Mouse (Mus musculus) G1E-ER4 (cell line): ENCODE data around the gene Nol9. TPM values are rescaled to one million over a fixed set of nuclear protein-coding genes. Genes with fewer than 3 reads are reported as not detected.

Source experiments
- GATA1 ChIP-seq: IDR thresholded peaks from one replicate; pipeline ENCODE4 v1.8.0; 2012; ENCODE audit warnings: low read length, inconsistent platforms
- polyA plus RNA-seq: library from polyadenylated mRNA; stranded (reverse); fragments of >175 nt; gene quantifications from 2 replicates; pipeline ENCODE4 v1.2.3, GENCODE M21; 2012

The Nol9 gene
- polyA plus RNA-seq, 1 experiment = 93.4 TPM

DNA sequence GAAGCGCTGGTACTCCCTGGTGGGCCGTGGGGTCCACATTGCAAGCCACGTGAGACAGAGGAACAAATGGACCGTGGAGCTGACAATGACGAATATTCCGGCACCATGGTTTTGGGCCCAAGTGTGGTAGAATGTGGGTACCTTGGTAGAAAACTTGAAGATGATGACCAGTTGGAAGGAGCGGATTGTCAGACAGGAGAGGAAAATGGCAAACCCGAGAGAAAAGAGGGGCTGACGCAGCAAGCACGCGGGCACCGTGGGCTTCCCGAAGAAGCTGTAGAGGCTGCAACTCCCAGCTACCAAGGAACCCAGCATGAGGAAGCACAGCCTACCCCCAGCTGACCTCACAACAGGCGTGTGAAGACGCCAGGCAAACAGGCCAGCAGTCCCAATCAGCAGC, 10.7 kb upstream of the Nol9 start:
- TF ChIP-seq GATA1 = no peak

GRCm38 (mm10) chr4:152029087-152029486, 10.0 kb upstream of the Nol9 start:
- TF ChIP-seq GATA1 = no peak

GRCm38 (mm10) chr4:152029997-152030396, 9.1 kb upstream of the Nol9 start:
- no peak for TF ChIP-seq GATA1

DNA sequence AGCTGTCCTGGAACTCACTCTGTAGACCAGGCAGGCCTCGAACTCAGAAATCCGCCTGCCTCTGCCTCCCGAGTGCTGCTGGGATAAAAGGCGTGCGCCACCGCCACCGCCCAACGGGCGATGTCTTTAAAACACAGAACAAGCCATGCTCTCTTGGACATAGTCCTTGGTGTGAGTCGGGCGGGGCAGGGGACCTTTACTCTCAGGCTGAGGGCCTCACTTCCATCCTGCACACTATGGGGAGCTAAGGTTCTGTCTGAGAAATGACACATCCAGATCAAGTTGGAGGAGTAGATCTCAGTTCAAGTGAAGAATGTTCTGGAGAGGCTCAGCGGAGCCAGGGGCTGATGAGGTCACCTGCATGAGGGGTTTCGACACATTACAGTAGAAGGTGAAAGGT, 6.2 kb upstream of the Nol9 start:
- no peak for TF ChIP-seq GATA1

DNA sequence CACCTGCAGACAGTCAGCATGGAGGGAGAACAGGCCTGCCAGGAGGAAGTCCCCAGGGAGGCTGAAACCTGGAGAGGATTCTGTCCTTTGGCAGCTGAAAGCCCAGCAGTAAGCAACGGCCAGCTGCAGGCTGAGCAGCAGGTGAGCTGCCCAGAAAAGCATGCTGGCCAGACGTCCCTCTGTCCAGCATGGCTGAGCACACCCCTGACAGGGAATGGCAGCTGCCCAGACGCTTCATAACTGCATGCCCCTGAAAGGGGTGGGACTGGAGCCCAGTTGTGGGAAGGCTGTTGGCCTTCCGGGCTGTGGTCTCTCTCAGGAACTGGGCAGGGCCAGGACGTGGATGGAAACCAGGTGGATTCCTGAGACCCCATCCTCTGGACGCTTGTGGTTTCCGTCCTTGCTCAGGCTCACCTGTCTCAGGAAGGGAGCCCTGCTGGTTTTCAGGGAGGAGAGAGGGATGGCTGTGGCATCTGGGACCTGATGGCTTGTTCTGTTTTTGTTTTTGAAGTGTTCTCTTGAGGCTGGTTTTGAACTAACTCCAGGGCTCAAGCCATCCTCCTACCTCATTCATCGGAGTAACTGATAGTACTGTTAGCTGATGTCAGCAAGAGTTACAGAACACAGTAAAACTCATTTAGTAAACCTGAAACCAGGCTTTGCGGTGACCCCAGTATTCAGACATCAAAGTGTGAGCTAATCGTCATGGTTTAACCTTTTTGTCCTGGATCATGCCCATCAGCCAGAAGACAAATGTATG, 716 bp upstream of the Nol9 start, which contains the start of gene Tas1r1:
Gene Tas1r1, minus strand, starts transcription at position 344 of the 760 bp plus-strand sequence.
- TF ChIP-seq GATA1 = no peak

DNA sequence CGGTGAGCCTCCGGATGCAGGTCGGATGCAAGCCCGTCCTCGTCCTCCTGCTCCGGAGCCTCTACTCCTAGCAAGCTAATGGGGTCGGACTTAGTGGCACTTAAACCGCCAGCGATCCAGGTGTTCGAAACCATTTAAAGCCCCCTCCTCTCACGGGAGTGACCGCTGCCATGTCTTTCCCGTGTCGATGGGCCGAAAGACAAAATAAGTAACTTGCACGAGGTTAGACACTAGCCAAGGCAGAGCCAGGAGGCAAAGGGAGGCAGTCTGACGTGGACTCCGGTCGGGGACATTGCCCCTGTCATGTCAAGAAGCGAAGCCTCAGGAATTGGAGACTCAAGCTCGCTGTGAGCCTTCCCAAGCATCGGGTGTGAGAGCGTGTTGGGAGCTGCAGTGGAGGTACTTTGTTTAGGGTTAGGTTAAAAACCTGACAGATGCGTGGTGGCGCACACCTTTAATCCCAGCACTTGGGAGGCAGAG, 750 bp downstream of the Nol9 start:
- TF ChIP-seq GATA1 = no peak

- no peak for TF ChIP-seq GATA1
Observed at GRCm38 (mm10) chr4:152041924-152042641, 3.0 kb downstream of the Nol9 start.

DNA sequence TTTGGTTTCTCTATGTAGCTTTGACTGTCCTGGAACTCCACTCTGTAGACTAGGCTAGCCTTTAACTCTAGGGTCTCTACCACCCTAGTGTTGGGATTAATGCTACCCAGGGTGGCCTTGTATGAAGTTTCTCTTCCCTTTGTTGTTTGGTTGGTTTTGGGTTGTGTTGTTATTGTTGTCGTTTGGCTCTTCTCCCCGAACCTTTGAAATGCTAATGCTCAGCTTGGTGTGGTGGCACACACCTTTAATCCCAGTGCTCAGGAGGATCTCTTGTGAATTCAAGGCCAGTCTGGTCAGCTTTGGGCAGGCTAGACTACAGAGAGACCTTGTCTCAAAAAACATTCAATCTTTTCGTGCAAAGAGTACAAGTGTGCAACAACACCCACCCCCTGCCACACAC, 4.0 kb downstream of the Nol9 start:
- no peak for TF ChIP-seq GATA1

DNA sequence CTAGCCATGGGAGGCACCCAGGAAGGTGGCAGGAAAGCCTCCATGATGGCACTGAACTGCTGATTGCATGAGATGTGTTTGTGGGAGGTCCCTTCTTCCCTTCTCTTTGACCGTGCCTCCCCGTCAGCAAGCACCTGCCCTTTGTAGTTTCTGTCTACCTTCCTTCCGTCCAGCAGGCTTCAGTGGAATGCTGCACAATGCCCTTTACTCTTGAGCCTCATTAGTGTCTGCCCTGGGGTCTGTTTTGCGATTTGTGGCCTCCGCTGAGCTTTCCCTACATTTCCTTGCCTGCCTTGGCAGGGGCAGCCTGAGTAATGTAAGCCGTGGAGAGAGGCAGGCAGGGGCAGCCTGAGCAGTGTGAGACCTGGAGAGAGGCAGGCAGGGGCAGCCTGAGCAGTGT, 5.5 kb downstream of the Nol9 start:
- TF ChIP-seq GATA1 = no peak

DNA sequence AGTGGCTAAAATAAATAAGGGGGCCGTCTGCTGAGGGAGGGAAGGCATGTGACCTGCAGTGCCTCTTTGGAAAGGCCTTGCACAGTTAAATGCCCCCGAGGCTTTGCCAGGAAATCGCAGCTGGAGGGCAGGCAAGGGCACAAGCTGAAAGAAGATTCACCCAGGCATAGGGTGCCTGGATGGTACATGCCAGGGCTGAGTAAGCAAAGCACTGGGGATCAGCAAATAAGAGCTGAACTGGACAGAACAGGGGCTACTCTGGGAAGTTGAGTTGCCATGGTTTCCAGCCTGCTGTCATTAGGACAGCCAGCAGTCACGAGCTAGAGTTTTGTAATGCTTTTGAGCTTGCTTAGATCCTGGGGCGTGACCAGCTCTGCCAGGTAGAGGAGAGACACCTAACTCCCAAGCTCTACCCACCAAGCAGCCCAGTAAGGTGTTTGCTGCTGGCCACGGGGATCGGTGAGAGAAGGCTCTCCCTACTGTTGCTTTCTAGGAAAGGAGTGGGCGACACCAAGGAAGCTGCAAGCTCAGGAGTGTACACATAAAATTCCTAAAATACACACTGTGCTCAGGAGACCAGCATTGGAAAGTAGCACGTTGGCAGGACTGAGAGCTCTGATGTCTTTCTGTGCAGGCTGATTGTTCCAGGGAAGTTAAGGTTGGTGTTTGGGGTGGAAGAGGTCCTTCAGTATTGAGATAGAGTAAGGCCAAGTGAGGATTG, 23.4 kb downstream of the Nol9 start:
- TF ChIP-seq GATA1 = no peak

GRCm38 (mm10) chr4:152067280-152067679, 28.2 kb downstream of the Nol9 start:
- no peak for TF ChIP-seq GATA1

- TF ChIP-seq GATA1 = no peak
Observed at GRCm38 (mm10) chr4:152068166-152068724, 29.1 kb downstream of the Nol9 start.

- no peak for TF ChIP-seq GATA1
Observed at GRCm38 (mm10) chr4:152069245-152069644, 30.1 kb downstream of the Nol9 start.

GRCm38 (mm10) chr4:152070494-152071396, 31.6 kb downstream of the Nol9 start:
- no peak for TF ChIP-seq GATA1

DNA sequence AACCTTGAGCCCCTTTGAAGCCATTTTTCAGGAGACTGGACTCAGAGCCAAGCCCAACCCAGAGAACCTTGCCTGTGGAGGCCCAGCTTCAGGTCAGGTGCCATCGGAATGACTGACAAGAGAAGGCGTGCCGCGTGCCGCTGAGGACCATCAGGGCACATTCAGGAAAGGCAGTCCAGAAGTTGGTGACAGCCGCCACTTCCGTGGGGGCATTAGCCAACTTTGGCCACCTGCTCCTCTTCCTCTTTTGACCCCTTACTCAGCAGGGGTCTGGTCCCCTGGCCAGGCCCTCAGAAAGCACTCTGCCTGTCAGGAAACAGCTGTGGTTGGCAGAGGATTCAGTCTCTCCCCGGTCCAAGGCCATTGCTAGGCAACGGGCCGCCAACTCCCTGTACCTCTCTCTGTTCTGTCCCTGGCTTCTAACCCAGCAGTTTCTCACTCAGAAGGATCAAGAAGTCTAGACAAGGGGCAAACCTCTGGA, 33.0 kb downstream of the Nol9 start, which contains the start of gene Plekhg5:
Gene Plekhg5, plus strand, starts transcription at position 378 of the 481 bp plus-strand sequence.
- TF ChIP-seq GATA1 = no peak
